Mouse (Mus musculus) MN1 (cell line): Measurements from ENCODE around the gene Chrnd.

Source experiments
- DNase-seq: peaks from one replicate; pipeline ENCODE4 v3.0.0-alpha.2; 2016; ENCODE audit warnings: low spot score

Chrnd gene

DNA sequence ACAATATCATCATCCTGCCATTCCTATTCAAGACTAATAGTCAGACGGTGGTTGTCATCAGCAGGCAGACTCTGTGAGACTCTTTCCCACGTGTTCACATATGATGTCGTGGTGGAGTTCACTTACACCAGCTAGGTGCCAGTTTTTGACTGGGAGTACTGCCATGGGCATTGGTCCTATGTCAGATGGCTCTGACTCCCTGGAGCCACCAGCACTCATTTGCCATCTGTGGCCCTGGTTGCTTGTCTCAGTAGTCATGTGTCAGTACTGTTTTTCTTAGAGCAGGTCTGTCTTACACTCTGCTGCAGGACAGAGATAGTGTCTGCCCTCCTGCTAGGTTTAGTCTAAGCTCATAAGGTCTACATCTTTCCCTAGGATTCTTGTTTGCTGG is 36.7 kb downstream of the Chrnd start:
- DNase-seq = no peak

DNA sequence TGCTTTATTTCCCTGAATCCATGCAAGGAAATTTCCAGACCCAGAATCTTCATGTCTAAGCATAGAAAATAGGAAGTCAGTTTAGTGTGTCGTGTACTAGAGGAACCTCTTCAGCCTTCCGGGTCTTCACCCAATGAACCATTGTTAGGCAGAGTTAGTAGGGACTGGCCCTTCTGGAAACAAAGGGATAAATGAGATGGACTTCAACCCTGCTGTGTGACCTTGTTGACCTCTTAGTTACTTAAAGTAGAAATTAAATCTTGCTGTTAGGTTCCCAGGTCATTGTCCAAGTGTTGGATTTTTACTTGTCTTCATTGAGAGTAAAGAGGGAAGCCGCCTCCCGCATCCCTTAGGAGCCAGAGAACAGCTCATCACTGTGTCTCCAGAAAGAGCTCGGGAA is 40.2 kb downstream of the Chrnd start:
- no peak for DNase-seq

DNA sequence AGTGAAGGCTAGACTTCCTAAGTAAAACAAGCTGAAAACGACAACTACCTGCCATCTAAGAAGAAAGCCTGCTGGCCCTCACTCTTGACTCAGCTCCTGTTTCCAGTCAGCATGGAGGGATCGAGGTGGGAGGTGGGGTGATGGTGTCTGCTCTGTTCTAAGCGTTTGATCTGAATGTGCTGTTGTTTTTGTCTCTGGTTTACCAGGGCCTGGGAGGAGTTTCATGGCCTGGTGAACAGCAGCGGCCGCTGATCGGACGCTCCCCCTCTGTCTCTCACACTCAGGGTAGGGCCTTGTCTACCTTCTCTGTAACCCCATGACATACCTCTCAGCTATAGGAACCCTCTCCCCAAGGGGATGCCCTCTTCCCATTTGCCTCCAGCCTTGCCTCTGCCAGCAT is 41.8 kb downstream of the Chrnd start:
- DNase-seq = no peak

DNA sequence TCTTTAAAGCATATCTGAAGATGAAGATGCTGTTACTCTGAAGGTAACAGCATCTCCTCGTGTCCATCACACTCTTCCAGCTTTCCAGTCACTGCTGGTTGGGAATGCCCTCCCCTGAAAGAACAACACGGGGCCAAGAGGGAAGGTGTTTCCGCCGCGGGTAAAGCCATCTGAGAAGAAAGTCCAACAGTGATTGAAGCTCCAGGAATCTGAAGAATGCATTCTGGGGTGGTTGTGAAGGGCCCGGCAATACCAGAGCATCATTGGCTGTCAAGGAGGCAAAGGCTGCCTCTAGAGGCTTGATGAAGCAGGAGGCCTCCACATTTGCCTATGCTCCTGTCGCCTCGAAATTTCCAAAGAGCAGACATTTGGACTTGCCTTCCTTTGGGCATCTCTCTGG is 48.6 kb downstream of the Chrnd start:
- no peak for DNase-seq

DNA sequence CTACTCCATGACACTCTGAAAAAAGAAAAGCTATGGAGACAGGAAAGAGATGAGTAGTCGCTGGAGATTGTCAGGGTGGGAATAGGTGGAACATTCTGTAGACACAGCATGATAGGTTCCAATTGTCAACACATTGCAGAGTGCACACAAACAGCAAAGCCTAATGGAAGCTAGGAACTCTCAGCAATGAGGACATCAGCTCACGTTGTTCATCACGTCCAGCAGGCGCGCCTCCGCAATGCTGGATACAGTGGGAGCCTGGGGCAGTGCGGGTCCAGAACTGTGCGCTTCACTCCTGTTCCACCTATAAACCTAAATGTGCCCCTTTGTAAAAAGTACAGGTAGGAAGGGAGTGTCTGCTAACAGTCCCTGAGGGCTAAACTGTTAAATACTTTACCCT is 52.6 kb downstream of the Chrnd start:
- no peak for DNase-seq

- no peak for DNase-seq
Observed at GRCm38 (mm10) chr1:87245430-87245829, 55.0 kb downstream of the Chrnd start.

DNA sequence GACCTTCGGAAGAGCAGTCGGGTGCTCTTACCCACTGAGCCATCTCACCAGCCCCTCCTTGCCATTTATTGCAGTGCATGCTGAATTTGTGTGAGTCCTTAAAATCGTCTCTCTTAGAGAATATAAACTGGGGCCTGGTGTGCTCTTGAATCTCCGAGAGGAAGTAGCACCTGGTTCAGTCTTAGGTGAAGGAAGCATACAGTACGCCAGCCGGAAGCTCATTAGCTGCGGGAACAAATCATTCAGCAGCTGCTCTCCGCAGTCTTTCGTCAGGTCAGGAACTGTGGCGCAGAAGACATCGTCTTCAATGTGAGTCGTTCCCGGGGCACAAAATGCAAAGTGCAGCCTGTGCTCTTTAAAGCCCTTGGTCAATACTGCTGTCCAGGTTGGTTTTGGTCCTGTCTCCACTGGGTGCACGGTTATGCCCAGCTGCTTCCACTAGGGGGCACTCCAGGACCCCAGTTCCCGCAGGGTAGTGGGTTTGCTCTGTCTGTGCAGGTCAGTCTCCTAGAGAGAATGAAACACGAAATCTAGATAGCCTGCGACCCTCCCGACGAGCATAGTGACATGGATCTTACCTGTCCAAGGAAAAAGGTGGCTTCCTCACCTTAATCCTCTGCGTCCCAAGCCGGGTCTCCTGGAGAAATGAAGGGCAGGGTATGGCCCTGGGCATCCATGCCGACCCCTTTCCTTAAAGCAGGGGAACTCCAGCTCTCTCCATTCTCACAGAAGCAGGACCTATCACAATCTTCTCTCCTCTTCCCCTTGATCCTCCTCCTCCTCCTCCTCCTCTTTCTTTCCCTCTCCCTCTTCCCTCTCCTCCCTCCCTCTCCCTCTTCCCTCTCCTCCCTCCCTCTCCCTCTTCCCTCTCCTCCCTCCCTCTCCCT is 55.8 kb downstream of the Chrnd start:
- DNase-seq = peak; percentile 79
